Mouse (Mus musculus): ENCODE measurements around the gene Spam1.

The Spam1 gene

DNA sequence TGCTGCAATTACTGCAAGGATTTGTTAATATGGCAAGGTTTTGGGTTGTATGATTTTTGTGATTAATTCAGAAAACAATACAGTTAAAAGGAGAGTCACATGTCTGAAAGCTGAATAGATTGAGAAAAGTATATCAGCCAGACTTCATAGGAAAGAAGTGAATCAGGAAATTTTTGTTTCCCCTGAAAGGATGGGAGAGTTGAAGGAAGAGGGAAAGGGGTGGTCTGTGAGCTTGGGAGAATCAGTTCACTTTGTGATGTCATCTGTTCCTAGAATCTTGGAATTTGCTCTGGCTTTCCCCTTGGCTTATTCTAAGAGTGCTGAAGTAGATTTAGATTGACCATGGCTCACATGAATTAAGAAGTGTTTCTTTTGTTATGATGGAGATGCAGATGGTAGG, at the start of gene Spam1:
Spam1 (plus strand) TSS at position 301 of the 400 bp plus-strand sequence.
- no peak for DNase-seq (ENCODE audit: low spot score)

DNA sequence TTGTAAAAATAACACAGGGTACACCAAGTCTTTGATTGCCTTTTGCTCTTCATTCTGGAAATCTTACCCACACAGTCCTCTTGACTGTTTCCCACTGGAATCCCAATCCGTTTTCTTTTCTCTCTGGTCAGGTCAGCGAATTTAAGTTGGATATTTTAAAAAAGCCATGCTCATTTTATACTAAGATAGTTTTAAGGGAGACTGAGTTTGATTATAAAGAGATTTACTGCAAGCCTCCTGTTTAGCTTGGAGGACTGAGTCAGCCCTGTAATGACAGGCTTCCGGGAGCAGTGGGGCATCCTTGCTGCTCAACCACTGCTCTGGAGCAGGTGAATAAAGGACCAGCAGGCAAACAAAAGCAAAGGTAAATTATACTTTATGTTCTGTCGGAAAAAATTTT, 43.0 kb upstream of the Spam1 start, which contains the start of gene Hyal4:
Hyal4 (plus strand) TSS at position 301 of the 400 bp plus-strand sequence.
- no peak for DNase-seq (ENCODE audit: low spot score)

DNA sequence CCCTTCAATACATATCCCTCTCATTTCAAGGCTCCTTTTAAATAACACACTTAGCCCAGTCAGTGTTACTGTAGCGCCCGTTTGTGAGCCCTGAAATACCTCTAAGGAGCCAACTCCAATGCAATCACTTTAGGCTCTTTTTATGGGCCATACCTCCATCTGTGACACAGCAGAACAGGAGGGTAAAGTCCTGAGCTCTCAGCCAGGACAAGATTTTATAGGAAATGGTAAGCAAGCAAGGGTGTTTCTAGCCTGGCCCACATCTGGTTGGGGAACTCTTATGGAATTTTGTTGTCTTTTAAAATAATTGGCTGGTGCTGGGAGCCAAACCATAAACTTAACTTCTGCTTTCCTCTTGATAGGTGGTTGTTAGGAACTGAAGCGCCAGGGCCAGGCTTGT, 31.7 kb upstream of the Spam1 start:
- DNase-seq (ENCODE audit: low spot score), result no peak

DNA sequence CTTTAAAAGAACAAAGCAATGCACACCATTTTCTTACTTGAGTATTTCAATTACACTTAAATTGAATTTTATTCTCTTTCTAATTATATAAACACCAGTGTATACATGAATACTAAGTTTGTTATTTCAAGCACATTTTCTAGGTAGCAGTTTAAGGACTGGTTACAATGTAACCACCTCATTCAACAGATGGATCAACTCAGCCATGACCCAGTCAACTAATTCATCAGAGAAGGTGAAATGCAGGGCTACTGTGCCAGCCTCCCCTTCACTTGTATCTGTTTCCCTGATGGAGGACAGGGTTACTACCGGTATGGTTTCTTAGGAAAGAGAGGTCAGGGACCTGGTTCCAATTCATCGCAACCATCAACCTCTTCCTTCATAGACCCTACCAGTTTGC, 24.7 kb upstream of the Spam1 start:
- DNase-seq (ENCODE audit: low spot score), result no peak

DNA sequence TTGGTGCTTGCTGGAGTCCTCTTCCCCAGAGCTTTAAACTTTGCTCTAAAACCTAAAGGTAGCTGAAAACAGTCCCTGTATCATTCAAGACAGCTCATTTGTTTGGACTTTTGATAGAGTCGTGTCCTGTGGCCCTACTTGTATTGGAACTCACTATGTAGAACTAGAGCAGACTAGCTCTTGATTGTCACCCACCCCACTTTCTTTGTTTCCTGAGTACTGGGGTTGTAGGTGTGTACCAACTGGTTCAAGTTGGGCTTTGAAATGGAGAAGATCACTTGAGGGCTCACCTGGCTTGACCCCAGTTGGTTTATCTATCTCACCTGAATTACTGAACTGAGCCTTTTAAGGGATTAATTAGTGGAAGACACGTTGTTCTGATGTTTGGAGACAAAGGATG, 11.8 kb upstream of the Spam1 start:
- DNase-seq (ENCODE audit: low spot score), result no peak

DNA sequence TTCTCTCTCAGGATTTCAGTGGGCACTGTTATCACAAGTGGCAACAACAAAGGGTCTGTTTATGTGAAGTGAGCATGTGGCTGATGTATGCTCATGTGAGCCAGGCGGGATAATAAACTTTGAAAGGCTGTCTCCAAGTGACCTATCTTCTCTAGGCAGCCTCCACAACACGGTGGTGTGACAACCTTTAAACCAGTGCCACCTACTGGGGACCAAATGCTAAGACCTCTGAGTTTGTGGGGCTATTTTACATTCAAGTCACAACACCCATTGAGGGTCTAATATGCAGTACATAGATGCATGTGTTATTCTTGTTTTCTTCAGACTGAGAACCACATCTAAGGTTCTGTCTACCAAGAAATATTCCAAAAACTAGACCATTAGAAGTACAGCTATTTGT, 31.1 kb downstream of the Spam1 start:
- DNase-seq (ENCODE audit: low spot score), result no peak

All from layer of hippocampus, adult 9-10 months (tissue).